In the genomic region with DNA sequence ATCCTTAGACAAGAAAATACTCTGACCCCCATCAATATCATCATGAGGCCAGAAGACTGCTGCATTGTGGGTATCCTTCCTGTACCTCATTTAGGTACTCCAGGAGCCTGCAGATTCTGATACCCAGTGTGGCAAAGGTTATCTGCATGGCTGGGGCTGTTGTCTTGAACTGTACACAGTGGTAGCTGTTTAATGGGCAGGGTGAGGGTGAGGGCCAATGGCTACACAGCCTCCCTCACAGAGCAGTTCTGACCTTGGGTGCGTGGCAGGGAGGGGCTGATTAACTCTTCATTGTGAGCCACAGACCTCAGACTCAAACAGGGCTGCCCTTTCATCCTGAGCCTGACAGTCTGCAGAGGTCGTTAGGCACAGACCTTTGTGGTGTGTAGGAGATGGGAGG, we compare ENCODE assay signal across 22 mouse cellular contexts. TPM values are rescaled to one million over a fixed set of nuclear protein-coding genes. Genes with fewer than 3 reads are reported as not detected.
"Had no signal": no experiment of that assay in that cellular context is flagged by ENCODE, and none has a peak within 500 bp of the region (broad histone marks: within the 10 kb centered on the region; RNA-seq: fewer than 3 reads in every experiment).

No protein-coding gene starts in this region.

- ATAC-seq: inflammation-experienced regulatory T-cells, adult 6 months; intestine, embryonic 16.5 days; lung, postnatal 0 days; midbrain, embryonic 15.5 days had no signal

- DNase-seq: kidney, adult 18-20 months; kidney, adult 9 months; kidney, postnatal 14 days; kidney, postnatal 4 days; left cerebral cortex, postnatal 4 days; lung, embryonic 14.5 days; right cerebral cortex, postnatal 25 days; spleen, adult 18-20 months; thymus, adult 2 months; thymus, postnatal 14 days; thymus, postnatal 4 days had no signal

- H3K9ac ChIP-seq: limb, embryonic 13.5 days; lung, embryonic 14.5 days; midbrain, embryonic 12.5 days; midbrain, embryonic 15.5 days; neural tube, embryonic 12.5 days; neural tube, embryonic 15.5 days had no signal

- H3K27me3 ChIP-seq: midbrain, embryonic 15.5 days had no signal

- H3K4me3 ChIP-seq: limb, embryonic 13.5 days; midbrain, embryonic 12.5 days; midbrain, embryonic 15.5 days; neural tube, embryonic 12.5 days; neural tube, embryonic 15.5 days had no signal

- H3K27ac ChIP-seq: limb, embryonic 13.5 days; macrophage; midbrain, embryonic 12.5 days; midbrain, embryonic 15.5 days; neural tube, embryonic 12.5 days; neural tube, embryonic 15.5 days had no signal

- H3K9me3 ChIP-seq: limb, embryonic 13.5 days; midbrain, embryonic 12.5 days; midbrain, embryonic 15.5 days; neural tube, embryonic 12.5 days; neural tube, embryonic 15.5 days had no signal

- H3K4me2 ChIP-seq: limb, embryonic 13.5 days; lung, embryonic 14.5 days; midbrain, embryonic 12.5 days; midbrain, embryonic 15.5 days; neural tube, embryonic 12.5 days; neural tube, embryonic 15.5 days had no signal

- H3K36me3 ChIP-seq: limb, embryonic 13.5 days; midbrain, embryonic 12.5 days; midbrain, embryonic 15.5 days; neural tube, embryonic 12.5 days; neural tube, embryonic 15.5 days had no signal

- H3K4me1 ChIP-seq: limb, embryonic 13.5 days; midbrain, embryonic 12.5 days; midbrain, embryonic 15.5 days; neural tube, embryonic 12.5 days; neural tube, embryonic 15.5 days had no signal

RNA-seq across cellular contexts. Expression of gene Prss29, which starts 4.5 kb away (rescaled TPM):
- polyA plus RNA-seq: inflammation-experienced regulatory T-cells, adult 6 months; intestine, embryonic 16.5 days; kidney, embryonic 16.5 days; limb, embryonic 13.5 days; liver, adult 2 months; lung, embryonic 14.5 days; lung, postnatal 0 days; macrophage; midbrain, embryonic 12.5 days; midbrain, embryonic 15.5 days; neural tube, embryonic 12.5 days; neural tube, embryonic 15.5 days had no signal

RNA-seq across cellular contexts. Expression of gene Prss28, which starts 14.5 kb away (rescaled TPM):
- polyA plus RNA-seq: inflammation-experienced regulatory T-cells, adult 6 months; intestine, embryonic 16.5 days; kidney, embryonic 16.5 days; limb, embryonic 13.5 days; liver, adult 2 months; lung, embryonic 14.5 days; lung, postnatal 0 days; macrophage; midbrain, embryonic 12.5 days; midbrain, embryonic 15.5 days; neural tube, embryonic 12.5 days; neural tube, embryonic 15.5 days had no signal

RNA-seq across cellular contexts. Expression of gene Tpsab1, which starts 22.4 kb away (rescaled TPM):
- polyA plus RNA-seq: inflammation-experienced regulatory T-cells, adult 6 months; liver, adult 2 months; lung, embryonic 14.5 days; macrophage; midbrain, embryonic 12.5 days; midbrain, embryonic 15.5 days; neural tube, embryonic 12.5 days had no signal

RNA-seq across cellular contexts. Expression of gene Prss34, which starts 24.7 kb away (rescaled TPM):
- polyA plus RNA-seq: inflammation-experienced regulatory T-cells, adult 6 months; liver, adult 2 months; midbrain, embryonic 12.5 days; midbrain, embryonic 15.5 days; neural tube, embryonic 12.5 days had no signal

RNA-seq across cellular contexts. Expression of gene Tpsb2, which starts 43.2 kb away (rescaled TPM):
- polyA plus RNA-seq: inflammation-experienced regulatory T-cells, adult 6 months; liver, adult 2 months; macrophage; midbrain, embryonic 12.5 days; neural tube, embryonic 12.5 days had no signal
